Mouse (Mus musculus) cerebellum, postnatal 36 days (tissue): ENCODE results near the gene Six1.

ENCODE experiments used
- DNase-seq, 2 experiments: peaks; one replicate each; pipeline ENCODE4 v3.0.0; 2021 to 2022; ENCODE audit warnings: mixed read lengths in 2 of 2

The Six1 gene

DNA sequence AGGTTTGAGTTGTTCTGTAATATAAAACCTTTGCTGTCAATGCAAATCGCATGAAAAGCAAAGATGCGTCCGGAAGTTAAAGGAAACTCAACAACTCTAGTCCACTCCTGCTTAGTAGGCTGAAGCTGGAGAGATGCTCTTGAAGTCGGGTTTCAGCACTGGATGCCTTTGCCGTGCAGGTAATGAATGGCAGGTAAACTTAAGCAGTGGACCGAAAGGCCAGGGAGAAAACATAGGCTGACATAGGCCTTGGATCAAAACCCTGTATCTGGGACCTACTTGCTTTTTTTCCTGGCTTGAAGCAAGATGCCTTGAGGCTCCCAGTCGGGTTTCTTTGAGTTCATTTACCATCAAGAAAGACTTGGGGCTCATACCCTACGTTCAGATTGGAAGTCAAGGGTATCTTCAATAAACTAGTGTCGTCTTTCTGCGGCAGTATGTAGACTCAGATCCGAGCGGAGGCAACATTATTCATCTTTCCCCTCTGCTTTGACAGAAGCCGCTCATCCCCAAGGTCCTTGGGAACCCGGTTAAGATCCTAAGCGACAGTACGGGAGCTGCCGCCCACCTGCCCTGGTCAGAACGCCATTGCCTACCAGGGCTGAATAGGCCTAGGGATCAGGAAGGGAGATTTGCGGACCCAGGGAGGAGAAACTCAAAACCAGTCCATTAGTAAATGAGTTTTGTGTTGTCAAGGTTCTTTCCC, 4.0 kb downstream of the Six1 start:
- DNase-seq, result peak in 1 of 2 experiments; percentile 3

DNA sequence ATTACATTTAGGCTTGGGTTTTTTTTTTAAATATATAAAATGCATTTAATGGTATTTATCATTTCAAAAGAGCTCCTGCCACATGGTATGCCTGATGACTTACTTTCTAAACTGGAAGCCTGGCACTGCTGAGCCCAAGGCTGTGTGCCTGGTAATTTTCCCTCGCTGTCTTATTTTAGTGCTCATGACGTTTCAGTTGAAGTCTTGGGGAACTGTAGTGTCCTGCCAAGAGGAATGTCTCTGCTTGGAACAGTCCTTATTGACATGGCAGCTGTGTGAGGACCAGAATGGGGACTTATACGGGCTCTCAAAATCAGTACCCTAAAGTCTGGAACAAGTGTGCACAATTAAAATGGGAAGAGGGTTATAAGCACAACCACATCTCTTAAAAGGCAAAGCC, 5.2 kb downstream of the Six1 start:
- no peak for DNase-seq

DNA sequence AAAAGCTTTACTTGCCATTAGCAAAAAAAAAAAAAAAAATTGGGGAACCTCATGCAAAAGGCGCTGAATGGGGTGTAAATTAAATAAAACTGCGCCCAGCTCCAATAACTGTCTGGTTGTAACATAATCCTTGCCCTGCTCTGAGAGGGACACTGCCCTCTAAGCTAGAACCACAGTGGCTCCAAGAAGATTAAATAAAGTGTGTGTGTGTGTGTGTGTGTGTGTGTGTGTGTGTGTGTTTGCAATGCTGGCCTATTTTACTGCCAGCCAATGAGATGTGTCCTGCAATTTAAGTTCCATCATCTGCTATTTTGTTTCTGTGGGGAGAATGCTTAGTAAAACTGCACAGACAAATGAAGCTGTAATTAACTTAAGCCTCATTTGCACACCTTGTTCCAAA, 6.1 kb downstream of the Six1 start:
- no peak for DNase-seq

DNA sequence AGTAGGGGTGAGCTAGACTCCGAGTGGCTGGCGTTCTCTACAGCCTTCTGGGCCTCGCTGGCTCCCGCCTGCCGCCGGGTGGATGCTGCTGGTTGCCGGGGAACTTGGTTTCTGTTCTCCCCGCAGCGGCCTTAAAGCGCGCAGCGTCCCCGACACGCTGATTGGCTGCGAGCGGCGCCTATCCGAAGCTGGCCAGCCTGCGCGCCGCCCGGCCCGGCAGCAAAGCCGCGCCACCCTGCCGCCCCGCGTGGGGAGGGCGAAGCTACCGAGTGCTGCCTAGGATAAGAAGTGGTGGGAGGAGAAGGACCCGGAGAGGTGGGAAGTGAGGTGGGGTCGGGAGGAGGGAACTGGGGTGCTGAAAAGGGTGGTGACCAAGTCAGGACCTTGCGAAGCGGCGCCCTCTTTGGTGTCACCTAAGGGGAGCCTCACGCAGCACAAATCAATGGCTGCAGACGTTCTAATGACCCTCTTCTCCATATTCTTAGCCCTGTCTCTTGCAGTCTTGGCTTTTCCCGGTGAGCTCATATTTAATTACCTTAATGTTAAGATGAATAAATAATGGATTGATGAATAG, 7.0 kb downstream of the Six1 start:
- DNase-seq, result peak in 1 of 2 experiments; percentile 4

DNA sequence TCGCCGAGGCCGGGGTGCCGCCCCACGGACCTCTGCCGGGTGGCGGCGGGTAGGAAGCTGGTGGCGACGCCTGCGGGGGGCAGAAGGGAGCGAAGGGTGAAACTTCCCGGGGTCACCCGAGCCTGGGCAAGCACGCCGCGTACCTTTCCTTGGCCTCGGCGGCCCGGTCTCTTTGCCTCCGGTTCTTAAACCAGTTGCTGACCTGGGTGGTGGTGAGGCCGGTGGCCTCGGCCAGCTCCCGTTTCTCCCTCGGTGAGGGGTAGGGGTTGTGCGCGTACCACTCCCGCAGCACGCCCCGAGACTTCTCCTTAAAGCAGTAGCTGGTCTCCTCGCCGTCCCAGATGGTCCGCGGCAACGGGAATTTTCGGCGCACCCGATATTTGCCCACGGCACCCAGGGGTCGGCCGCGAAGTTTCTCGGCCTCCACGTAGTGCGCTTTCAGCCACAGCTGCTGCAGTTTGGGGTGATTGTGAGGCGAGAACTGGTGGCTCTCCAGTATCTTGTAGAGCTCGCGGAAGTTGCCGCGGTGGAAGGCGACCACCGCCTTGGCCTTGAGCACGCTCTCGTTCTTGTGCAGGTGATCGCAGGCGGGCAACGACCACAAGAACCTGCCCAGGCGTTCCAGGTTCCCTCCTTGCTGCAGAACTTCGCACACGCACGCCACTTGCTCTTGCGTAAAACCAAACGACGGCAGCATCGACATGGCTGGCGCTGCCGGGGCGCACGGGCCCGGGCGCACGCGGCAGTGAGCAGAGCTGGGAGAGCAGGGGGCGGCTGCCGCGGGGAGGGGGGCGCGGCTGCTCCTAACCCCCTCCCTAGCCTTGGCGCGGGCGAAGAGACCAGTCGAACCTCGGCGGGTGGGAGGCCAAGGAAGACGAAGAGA, 7.7 kb downstream of the Six1 start:
- DNase-seq, result no peak

DNA sequence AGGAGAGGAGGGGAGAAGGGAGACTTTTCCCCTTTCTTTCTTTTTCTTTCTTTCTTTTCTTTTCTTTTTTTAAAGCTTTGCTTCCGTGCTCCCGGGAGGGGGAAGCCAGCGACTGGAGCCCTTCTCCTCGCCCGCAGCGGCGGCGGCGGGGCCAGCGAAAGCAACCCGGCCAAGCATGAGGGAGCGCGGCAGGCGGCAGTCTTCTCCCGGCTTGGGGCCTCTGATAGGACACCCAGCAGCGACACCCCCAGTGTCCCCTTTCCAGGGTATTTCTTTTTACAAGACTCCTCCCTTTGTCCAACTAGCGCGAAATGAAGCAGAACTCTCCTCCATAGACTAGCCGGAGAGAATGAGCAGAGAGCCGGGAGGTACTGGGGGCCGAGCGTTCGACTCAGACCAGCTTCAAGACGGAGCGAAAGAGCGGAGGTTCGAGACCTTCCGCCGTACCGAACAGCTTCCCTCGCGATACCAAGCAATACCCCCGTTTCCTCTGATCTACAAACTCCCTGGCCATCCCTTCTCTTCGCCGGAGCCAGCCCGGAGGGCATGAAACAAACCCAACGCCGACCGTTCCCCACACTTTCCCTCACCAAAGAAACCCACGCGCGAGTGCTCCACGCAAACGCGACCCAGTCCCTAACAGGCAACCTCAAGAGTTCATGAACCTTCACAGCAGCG, 8.5 kb downstream of the Six1 start:
- no peak for DNase-seq

DNA sequence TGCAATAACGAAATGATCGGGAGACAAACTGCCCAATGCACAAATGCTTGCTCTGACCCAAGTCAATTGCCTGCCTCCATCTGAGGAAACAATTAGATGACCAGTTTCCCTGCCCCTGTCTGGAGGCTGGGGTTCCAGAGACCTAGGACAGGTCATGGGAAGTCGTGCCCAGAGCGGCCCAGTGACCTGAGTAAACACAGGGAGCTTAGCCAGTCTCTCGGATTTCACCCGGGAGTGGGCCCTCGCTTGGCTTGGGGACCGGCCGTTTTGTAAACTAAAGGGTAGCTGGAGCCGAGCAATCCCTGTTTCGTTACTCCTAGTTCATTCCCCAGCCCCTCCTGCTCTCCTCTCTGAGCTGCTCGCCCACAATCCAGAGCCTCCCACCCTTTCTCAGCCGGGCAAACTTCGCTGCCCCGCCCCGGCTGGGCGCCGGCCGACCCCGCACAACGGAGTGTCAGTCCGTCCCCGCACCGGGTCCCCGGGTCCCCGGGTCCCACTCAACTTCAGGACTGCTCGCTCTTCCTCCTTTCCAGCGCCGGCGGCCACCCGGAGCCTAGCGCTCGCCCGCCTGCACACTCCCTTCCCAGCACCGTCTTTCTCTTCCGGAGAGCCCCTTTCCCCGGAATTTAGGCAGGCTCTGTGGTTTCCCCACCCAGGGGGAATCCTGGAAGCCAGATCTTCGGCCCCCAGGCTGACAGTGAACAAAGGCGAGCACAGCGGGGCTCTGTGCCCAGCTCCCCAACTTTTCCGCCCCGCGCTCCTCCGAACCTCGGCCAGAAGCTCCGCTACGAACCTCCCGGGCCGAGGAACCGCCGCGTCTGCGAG, 9.3 kb downstream of the Six1 start:
- no peak for DNase-seq

DNA sequence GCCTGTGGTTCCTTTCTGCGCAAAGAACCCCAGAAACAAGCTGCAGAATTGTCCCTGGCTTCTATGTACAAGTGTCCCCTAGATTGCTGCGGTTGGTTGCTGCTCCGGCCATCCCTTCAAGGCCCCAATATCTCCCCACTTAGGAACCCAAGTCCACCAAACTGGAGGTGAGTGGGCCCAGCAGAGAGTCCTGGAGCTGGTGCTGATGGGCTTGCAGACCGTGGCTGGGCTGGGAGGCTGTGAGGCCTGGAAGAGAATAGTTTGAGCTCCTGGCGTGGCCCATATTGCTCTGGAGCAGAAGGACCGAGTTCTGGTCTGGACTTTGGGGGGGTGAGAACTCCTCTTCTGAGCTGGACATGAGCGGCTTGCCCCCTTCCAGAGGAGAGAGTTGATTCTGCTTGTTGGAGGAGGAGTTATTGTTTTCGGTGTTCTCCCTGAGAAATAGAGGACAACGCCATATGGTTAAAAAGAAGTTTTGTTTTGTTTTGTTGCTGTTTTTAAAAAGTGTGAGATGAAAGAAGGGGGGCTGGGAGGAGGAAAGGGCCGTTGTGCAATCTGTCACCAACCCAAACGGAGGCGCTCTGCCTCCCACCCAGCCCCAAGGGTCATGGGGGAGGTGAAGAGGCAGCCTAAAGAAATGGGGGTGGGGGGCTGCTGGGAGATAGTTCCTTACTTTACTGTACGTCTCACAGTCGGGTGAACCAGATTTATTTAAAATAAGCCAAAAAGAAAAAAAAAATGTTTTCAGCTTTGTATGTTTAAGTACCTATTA, 10.1 kb downstream of the Six1 start:
- no peak for DNase-seq

DNA sequence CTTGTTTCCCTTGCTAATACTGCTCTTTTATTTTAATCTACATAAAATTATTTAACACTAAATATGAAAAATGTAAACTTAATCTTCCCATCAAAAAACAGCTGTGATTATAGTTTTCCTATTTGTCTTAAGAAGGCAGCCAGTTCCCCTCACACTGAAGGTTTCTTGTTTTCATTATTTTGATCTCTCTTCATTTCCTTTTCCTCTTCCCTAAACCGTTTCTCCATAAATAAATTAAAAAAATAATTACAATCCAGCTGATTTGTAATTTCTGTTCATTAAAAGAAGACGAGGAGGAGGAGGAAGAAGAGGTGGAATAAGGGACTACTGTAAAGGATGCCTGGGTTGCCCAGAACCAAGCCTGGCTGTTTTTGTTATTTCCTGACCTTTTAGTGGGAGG, 10.8 kb downstream of the Six1 start:
- no peak for DNase-seq

DNA sequence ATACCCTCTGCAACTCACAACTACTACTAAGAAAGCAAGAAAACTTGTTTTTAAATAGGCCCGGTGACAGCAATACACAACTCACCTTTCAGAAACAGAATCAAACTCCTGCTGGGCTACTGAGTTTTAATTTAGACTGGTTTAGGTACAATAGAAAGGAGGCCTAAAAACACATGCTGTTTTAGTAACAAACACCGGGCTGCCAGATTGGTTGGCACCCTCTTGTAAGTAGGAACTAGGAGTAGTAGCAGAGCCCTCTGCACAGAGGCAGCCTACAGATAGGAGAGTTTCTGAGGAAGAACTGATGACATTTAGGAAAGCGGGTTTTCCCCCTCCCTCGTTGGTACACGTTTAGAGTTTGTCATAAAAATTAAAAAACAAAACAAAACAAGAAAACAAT, 11.3 kb downstream of the Six1 start:
- no peak for DNase-seq

DNA sequence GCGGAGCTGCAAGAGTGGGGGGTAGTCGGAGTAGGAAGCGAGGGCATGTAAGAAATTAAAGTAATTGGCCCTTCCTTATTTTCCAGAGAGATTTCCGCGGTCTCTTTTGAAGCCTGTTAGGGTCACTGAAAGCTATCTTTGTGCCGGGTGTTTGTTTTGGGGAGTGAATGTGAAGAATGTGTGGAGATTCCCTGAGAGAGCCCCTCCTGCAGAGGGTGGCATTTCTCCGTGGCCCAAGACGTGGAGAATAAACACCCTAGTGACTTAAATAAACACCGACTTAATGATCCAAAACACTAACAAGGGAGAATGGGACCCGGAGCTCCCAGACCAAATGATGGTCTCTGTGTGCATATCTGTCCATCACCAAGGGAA, 12.4 kb downstream of the Six1 start:
- DNase-seq, result no peak

DNA sequence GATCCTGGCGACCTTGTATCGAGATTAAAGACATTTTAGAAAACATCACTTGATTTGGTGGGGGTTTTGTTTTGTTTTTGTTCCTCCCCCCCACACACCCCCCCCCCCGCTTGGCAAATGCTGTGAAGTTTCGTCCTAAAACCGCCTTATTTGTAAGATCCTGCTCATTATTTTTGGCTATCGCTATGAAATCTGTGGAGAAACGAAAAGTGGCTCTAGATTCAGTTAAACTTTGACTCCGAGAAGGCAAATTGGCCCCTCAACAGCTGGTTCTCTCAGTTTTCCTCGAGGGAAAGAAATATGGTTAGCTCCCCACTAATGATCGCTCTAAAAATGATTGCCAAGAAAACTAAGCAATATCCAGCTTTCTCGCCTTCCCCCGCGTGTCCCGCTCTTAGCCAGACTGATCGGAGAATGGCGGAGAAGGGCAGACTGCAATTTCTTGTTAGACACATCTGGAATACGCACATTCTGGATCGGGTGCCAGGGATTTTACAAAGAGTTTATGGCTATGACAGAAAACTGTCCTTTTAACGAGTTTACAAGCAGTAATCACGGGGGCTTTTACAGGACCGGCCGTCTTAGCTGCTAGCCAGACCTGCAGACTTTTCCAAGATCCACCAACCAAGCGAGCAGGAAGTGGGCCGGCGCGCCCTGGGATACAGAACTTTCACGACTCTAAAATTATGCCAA, 13.0 kb downstream of the Six1 start:
- no peak for DNase-seq

DNA sequence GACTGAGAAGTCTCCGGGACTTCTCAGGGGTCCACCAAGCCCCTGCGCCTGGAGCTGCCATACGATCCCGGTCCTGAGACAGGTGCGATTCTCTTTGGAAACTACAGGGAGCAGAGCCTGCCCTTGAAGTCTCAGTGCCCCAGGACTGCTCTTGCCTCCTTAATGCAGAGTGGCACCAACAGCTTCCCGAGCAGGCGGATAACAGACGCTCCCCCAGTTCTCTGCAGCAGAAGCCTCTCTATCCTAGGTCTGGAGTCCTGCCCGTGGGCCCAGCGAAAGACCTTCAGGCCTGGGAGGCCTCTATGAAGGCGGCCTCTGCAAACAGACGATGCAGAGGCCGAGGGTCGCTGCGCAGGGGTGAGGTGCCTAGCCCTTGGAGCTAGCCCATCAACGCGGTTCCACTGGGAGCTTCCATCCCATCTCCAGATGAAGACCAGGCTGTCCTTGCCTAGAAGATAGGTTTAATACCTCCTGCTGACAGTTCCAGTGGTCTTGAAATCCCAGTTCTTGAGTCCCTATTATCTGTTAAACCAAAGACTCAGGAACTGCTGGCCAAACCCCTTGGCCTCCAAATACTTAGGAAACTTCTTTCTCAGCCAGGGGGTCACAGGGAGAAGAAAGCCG, 13.6 kb downstream of the Six1 start:
- DNase-seq, result no peak

DNA sequence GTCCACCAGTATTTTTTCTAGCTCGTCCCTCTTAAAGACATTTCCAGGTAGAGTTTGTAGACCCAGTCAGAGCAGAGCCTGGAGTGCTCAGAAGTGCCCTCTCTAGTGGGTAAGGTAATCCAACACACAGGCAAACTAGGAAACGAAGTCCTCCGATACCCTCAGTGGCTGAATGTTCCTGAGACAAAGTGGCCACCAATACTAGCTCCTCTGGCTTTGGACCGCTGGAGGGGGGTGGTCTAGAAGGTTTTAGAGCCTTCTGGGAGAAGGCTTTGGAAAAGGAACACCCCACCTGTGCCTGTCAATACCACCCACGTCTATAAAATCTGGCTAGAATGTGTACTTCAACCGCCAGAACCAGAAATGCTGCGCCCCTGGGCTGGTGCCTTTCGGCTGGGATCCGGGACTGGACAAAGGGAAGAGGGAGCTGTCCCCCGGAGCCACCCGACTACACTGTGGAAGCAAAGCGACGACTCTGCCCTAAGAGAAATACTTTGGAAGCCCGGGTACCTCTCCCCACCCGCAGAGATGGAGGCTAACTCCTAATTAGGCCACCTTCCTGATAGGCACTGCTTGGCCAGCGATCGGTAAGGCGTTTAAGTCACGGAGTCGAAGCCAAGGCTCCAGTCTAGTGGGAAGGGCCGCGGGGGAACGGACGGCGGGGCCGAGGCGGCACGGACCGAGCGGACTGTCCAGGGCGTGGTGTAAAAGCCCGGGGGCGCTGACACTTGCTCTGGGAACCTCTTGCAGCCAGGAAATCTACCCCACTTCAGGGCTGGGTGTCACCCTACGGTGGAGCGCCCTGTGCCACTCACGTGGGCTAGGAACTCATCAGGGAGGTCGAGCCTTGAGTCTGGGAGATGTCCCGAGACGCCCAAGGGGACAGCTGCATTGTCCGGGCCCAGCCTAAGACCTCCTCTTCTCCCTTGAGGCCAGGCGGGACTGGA, 14.4 kb downstream of the Six1 start:
- no peak for DNase-seq

DNA sequence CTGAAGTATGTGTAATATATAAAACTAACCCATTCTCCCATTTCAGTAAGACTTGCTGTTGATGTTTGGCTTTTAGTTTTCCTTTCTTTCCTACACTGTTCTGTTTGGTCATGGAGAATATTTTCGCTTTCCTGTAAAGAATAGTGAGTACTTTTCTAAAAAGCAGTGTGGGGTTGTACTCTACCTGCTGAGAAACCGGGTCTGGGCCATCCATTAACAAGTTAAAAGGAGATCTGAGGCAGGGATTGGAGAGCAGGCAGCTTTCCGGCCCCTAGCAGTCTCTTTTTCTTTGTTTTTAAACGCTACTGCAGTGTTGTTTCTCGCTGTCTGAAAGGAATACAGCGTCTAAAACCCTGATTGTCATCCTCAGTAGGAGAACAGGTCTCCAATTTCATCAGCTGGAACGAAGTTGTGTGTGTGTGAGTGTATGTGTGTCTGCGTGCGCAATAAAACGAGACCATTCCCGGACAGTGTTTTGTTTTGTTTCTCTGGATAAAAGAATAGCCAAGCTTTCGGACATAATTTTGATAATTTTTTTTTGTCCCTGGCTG, 15.2 kb downstream of the Six1 start:
- DNase-seq, result no peak

DNA sequence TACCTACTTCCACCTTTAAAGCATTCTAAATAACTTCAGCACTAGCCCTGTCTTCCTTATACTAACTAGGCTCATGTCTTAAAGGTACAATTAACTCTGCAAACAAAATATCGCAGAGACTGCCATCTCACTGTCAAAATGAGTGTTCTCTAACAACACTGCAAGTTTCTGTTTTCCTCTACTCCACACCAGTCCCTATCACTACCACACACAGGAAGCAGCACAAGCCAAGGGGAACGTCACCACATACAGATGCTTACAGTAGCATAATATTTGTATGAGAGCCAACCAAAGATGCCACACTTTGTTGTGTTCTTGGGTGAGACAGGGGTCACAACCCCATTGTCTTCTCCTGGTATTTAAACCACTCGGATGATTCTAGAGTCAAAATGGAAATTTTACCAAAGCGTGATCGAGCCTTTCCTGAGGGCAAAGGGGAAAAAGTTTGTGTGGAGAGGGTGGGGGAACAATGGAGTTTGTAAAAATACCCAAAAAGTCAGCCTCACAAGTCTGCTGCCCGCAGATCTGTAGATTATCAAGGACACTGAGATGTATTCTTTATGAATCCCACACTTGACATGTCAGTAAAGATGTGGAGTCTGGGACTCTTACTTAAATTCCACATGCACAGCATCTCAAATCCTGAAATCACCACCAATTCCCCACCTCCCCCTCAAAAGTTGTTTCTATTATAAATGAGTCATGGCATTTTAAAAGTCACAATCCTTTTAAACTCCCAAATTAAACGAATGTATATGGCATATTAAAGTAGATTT, 16.1 kb downstream of the Six1 start:
- no peak for DNase-seq

DNA sequence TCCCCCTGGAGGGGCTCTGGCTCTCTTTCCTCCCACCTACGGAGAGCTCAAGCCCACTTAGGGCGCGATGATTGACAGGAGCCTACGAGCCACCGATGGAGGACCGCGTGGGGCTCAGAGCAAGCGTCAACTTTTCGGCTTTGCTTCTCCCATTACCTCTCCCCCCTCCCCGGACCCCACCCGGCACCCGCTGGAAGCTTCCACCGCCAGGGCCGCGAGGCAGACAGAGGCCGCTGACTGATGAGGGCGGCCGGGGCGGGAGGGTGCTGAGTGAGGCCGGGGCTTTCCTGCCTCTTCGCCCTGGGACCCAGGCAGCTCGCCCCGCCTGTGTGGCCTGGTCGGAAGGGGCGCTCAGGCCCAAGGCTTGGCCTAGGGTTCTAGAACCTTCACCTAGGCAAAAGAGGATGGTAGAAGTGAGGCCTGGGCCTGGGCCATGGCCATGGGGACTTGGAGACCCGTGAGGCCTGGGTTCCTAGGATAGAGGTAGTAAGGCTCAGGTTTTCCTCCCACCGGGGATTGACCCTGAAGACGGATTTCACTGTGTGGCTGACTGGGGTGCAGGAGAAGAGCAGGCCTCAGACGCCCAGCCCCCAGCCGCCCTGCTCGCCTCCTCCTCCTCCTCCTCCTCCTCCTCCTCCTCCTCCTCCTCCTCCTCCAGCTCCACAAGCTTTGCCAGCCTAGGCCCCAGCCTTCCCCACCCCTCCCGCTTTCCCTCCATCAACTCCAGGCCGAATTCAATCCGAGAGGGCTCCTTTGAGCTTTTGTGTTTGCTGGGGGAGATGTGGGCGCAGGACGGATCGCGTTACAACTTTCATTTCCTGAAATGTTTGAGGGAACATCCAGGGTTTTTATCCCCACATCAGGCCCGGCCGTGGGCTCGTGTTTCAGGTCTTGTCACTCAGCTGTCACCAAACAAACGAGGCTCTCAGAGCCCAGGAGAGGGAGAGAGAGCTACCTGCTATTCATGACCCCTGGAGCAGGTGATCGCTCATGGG, 18.5 kb downstream of the Six1 start:
- DNase-seq, result no peak
